Mouse (Mus musculus) heart, postnatal 10 days (tissue): ENCODE results near the gene Atp4a. TPM values are rescaled to one million over a fixed set of nuclear protein-coding genes. Genes with fewer than 3 reads are reported as not detected.

ENCODE experiments used
- DNase-seq, 2 experiments: peaks; one replicate each; pipeline ENCODE4 v3.0.0; 2021
- intact Hi-C: fragments of 180-260 bp; cut with DNase I; formaldehyde crosslinking; loops from one replicate; pipeline ENCODE4 v1.15.1; 2025
- total RNA-seq, 2 experiments: library from RNA; stranded (reverse); gene quantifications; 2 replicates each; pipeline ENCODE4 v1.2.3; 2021

The Atp4a gene
- under 1 TPM in 1 of 2 experiments, not detected in 1; 0.12 TPM for total RNA-seq

GRCm38 (mm10) chr7:30711942-30712341 is at the start of gene Atp4a:
Atp4a (plus strand) TSS chr7:30712209.
- intact Hi-C loops, result no loop called here
- DNase-seq, result no peak

DNA sequence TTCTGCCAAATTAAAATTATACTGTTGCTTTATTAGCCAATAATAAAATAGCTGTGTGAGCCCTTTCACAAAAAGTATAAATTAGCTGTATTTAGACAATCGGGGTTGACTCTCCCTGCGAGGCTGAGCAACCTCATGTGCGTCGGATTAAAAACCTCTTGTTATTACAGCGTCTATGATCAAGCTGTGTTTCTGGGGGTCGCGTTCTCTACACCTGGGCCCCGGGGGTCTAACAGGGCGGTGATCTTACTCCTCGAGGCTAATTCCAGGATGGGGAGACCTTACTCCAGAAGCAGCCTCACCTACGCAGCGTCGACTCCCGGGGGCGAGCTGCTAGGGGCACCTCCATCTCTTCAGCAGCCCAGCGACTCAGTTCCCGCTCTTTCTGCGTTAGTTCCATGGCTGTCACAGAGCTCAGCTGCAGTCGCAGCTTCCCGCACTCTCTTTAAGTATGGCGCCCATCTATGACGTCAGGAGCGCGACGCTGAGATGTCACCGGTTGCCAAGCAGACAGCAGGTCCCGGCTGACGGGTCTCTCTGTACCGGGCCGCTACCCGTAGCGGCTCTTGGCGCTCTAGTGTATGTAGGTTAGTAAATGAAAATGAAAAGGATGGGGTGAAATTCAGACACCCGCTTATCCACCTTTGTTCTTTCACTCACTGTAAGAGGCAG is 47.3 kb upstream of the Atp4a start, which contains the start of gene Haus5:
TSS of gene Haus5 (minus strand) at position 466 of the 672 bp plus-strand sequence.
- DNase-seq, result peak; percentile 93 to 96
- intact Hi-C loops, result loop anchor here (5.0 kb wide), 2 partner anchors 63 to 293 kb away; partner anchors contain the start of genes Tmem147 and Usf2

DNA sequence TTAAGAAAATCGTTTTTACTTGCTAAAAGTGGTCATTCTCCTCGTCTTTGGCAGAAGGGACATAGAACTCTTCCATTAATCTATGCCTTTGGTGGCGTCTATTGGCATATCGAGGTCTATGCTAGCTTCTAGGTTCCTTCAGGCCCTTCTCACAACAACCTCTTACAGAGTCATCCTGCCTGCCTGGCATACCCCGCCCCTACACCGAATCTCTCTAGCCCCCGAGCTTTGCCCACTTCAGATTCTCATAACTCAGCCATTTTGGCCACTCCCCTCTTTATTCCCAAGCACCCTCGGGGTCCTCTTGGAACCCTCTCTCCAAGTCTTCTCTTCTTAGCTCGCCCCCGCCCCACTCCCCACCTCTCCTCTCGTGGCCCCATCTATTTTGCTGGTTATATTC is 46.7 kb upstream of the Atp4a start:
- intact Hi-C loops, result loop anchor here (5.0 kb wide), 2 partner anchors 62 to 292 kb away; partner anchors contain the start of genes Tmem147 and Usf2

GRCm38 (mm10) chr7:30669229-30669628 is 42.8 kb upstream of the Atp4a start:
- DNase-seq, result no peak
- intact Hi-C loops, result loop anchor here (5.0 kb wide), 2 partner anchors 58 to 288 kb away; partner anchors contain the start of genes Tmem147 and Usf2

More for the DNA sequence above, 46.7 kb upstream of the Atp4a start:
- no peak for DNase-seq

GRCm38 (mm10) chr7:30671480-30671879 is 40.5 kb upstream of the Atp4a start, which contains the start of gene Pmis2:
Pmis2 (minus strand) TSS chr7:30671605.
- intact Hi-C loops, result no loop called here

DNA sequence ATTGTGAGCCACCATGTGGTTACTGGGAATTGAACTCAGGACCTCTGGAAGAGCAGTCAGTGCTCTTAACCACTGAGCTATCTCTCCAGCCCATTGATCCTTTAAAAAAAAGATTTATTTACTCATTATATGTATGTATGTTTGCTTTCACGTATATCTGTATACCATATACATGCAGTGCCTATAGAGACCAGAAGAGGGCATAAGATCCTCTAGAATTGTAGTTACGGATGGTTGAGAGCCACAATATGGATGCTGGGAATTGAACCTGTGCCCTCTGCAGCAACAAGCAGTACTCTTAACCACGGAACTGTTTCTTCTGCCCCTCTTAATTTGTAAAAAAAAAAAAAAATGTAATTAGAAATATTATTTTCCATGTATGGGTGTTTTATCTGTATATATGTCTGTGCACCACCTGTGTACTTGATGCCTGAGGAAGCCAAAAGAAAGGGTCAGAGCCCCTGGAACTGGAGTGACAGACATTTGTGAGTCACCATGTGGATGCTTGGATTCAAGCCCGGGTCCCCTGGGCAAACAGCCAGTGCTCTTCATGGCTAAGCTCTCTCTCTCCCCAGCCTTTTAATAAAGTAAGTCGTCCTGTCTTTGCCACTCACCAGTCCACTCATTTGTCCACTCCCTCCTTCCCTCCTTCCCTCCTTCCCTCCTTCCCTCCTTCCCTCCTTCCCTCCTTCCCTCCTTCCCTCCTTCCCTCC is 33.6 kb upstream of the Atp4a start:
- intact Hi-C loops, result no loop called here
- DNase-seq, result peak; percentile 82 to 88

More at GRCm38 (mm10) chr7:30671480-30671879, 40.5 kb upstream of the Atp4a start, which contains the start of gene Pmis2:
- DNase-seq, result no peak

GRCm38 (mm10) chr7:30681897-30682296 is 30.1 kb upstream of the Atp4a start:
- DNase-seq, result peak; percentile 46 to 57
- intact Hi-C loops, result no loop called here

- intact Hi-C loops, result no loop called here
- no peak for DNase-seq
Observed at GRCm38 (mm10) chr7:30683425-30683824, 28.6 kb upstream of the Atp4a start.

GRCm38 (mm10) chr7:30688325-30688724 is 23.7 kb upstream of the Atp4a start:
- intact Hi-C loops, result no loop called here
- DNase-seq, result no peak

- intact Hi-C loops, result no loop called here
- DNase-seq, result no peak
Observed at GRCm38 (mm10) chr7:30698101-30698500, 13.9 kb upstream of the Atp4a start.

GRCm38 (mm10) chr7:30698589-30698988 is 13.4 kb upstream of the Atp4a start, which contains the start of gene 2200002J24Rik:
2200002J24Rik (plus strand) TSS chr7:30698926.
- no peak for DNase-seq
- intact Hi-C loops, result no loop called here

DNA sequence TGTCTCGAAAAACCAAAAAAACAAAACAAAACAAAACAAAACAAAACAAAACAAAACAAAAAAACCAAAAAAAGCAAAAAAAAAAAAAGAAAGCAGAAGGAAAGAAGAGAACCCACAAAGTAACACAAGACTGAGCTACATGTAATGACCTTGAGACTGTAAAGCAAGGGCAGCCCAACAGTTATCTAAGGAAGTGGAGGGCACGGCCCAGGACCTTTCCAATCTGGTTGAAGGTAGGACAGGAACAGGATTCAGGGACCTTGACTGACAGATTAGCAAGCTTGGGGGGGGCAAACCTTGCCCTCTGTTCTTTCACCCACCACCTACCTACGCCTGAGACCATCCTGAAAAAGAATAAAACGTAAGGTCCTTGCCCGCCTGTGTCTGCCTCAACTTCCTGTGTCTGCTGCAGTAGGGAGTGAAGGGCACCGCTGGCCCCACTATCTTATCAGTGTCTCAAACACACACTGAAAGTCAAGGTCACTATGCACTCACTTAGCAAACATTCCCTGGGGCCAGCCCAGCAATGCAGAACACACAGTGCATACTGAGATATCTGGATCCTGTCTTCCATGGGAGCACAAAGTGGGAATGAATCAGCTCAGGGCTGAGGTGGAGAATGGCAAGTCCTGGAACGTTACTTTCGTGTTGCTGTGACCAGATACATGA is 5.7 kb upstream of the Atp4a start:
- intact Hi-C loops, result no loop called here
- peak; percentile 34 to 50 for DNase-seq

DNA sequence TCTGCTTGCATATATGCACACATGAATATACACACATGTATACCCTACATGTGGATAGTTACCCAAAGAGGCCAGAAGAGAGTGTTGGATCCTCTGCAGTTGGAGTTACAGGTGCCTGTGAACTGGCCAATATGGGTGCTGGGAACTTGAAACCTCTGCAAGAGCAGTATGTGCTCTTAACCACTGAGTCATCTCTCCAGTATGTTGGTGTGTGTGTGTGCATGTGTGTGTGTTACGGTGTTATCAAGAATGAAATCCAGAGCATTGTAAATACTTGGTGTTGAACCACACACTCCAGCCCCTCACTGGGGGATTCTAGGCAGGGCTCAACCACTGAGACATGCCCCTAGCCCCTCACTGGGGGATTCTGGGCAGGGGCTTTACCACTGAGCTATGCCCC is 4.6 kb upstream of the Atp4a start:
- intact Hi-C loops, result no loop called here

GRCm38 (mm10) chr7:30717006-30717715 is 5.2 kb downstream of the Atp4a start:
- peak; percentile 40 to 51 for DNase-seq

More for the DNA sequence above, 4.6 kb upstream of the Atp4a start:
- DNase-seq, result no peak

DNA sequence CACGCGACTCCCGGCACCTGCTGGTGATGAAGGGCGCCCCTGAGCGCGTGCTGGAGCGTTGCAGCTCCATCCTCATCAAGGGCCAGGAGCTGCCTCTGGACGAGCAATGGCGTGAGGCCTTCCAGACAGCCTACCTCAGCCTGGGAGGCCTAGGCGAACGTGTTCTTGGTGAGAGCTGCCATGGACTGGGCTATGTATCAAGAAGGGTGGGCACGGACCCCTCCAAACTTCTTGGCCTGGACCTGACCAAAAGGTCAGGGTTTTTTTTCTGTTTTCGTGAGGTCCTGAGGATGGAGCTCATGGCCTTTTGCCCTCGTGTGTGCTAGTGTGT is 5.7 kb downstream of the Atp4a start:
- no peak for DNase-seq
- intact Hi-C loops, result no loop called here

More at GRCm38 (mm10) chr7:30717006-30717715, 5.2 kb downstream of the Atp4a start:
- intact Hi-C loops, result no loop called here

DNA sequence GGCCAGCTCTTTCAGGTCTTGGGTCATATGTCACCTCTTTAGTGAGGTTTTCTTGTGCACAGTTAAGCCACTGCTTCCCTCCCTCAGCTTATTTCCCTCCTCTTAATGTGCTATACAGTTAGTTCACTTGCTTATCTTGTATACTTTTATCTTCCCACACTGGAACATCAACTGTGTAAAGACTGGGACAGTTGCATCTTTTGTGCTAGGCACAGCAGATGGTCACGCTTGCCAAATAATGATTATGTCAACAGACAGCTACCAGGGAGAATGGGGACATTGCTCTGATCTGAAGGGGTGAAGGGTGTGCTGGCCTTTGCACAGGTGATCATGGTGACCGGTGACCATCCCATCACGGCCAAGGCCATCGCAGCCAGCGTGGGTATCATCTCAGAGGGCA is 7.7 kb downstream of the Atp4a start:
- intact Hi-C loops, result no loop called here
- no peak for DNase-seq

- intact Hi-C loops, result no loop called here
- DNase-seq, result no peak
Observed at GRCm38 (mm10) chr7:30721286-30721685, 9.3 kb downstream of the Atp4a start.

GRCm38 (mm10) chr7:30723274-30723953 is 11.4 kb downstream of the Atp4a start:
- DNase-seq, result no peak

DNA sequence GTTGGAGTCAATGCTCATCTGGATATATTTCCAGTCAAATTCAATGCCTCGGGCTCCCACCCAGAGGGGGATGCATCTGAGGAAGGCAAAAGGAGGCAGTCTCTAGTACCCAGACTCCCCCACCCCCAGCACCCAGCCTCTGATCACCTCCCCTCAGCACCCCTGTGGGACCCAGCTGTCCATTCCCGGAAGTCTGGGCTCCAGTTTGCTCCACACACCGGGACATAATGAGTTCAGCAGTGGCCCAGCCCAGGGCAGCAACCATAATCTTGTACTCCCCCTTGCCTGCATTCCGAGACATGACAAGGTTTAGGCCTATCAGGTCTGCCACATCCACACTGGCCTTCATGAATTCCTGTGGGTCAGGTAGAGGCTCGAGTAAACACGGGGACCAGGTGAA is 16.2 kb downstream of the Atp4a start:
- intact Hi-C loops, result loop anchor here (5.0 kb wide), 1 partner anchor 61 kb away; no protein-coding TSS in a partner anchor
- no peak for DNase-seq

More at GRCm38 (mm10) chr7:30723274-30723953, 11.4 kb downstream of the Atp4a start:
- intact Hi-C loops, result no loop called here
